Mouse (Mus musculus) liver, embryonic 11.5 days (tissue): Measurements from ENCODE around the gene Gm8011. TPM values are rescaled to one million over a fixed set of nuclear protein-coding genes. Genes with fewer than 3 reads are reported as not detected.
"Not testable (repeated sequence)": the region's sequence is repeated elsewhere in the genome, so short reads cannot be mapped to it uniquely, and the experiment has no call there.

Experiments
- ATAC-seq: fragments of 200-750 bp; cut with Nextera tagmentation; replicated peaks from 2 replicates; pipeline ENCODE4 v1.8.0; 2017; ENCODE audit warnings: moderate number of reproducible peaks, mild to moderate bottlenecking, moderate TSS enrichment, moderate library complexity; ENCODE audit not compliant: low FRiP score
- DNase-seq: peaks from one replicate; pipeline ENCODE4 v3.0.0-alpha.2; 2017; ENCODE audit warnings: low spot score
- H3K27ac ChIP-seq: fragments of 300-500 bp; sonication (generic); 2 replicates; pipeline ENCODE4 v1.5.1; 2014; ENCODE audit warnings: mild to moderate bottlenecking, low read depth, low read length, control low read depth
- H3K27me3 ChIP-seq: fragments of 300-500 bp; sonication (generic); replicated peaks from 2 replicates; pipeline ENCODE4 v1.6.1; 2014; ENCODE audit warnings: low read length, mixed read lengths; ENCODE audit not compliant: control insufficient read depth, insufficient read depth
- H3K36me3 ChIP-seq: fragments of 300-500 bp; sonication (generic); 2 replicates; pipeline ENCODE4 v1.6.1; 2014; ENCODE audit warnings: mild to moderate bottlenecking, low read length, moderate library complexity, mixed read lengths; ENCODE audit not compliant: control insufficient read depth, insufficient read depth
- H3K4me1 ChIP-seq: fragments of 300-500 bp; sonication (generic); replicated peaks from 2 replicates; pipeline ENCODE4 v1.6.1; 2014; ENCODE audit warnings: low read length, mixed read lengths; ENCODE audit not compliant: control insufficient read depth, insufficient read depth
- H3K4me2 ChIP-seq: fragments of 300-500 bp; sonication (generic); 2 replicates; pipeline ENCODE4 v1.6.1; 2014; ENCODE audit warnings: mild to moderate bottlenecking, control low read depth, moderate library complexity
- H3K4me3 ChIP-seq: fragments of 300-500 bp; sonication (generic); 2 replicates; pipeline ENCODE4 v1.5.1; 2014; ENCODE audit warnings: low read depth, low read length, control low read depth
- H3K9ac ChIP-seq: fragments of 300-500 bp; sonication (generic); 2 replicates; pipeline ENCODE4 v1.6.1; 2014; ENCODE audit warnings: low read depth, low read length, control low read depth
- H3K9me3 ChIP-seq: fragments of 300-500 bp; sonication (generic); 2 replicates; pipeline ENCODE4 v1.6.1; 2016; ENCODE audit warnings: low read length, inconsistent platforms, mixed read lengths; ENCODE audit not compliant: control insufficient read depth
- WGBS: fragments of 180-500 bp; shearing (Covaris S2); extraction: QIAGEN DNeasy Blood & Tissue Kit; methylation state at CpG from one replicate; pipeline ENCODE4 v1.1.7; 2014; 5-methylcytosine and 5-hydroxymethylcytosine counted together
- polyA plus RNA-seq: library from polyadenylated mRNA; unstranded; fragments of >200 nt; fragmentation: Nextera tagmentation; extraction: Ambion mirVana; gene quantifications from 2 replicates; pipeline ENCODE4 v1.2.1, GENCODE M21; 2014

The Gm8011 gene
- not detected in 2 replicates for polyA plus RNA-seq

DNA sequence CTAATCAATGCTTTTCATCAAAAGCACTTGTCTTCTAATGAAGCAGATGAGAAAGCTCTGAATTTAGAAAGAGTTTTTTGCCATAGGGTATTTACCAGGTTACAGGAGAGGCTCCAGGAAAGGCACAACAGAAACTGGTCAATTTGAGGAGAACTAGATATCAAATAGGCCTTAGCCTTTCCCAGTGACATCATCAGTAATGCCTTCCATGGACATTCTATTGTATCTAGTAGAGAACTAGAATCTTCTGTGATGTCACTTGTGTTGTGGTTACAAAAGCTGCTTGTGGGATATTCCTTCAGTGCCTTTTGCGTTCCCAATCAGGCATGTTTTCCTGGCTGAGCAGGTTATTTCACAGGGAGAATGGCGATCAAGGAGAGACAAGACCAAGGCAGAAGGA is at the start of gene Gm8011:
Gene Gm8011, plus strand, starts transcription at position 301 of the 400 bp plus-strand sequence.
- ATAC-seq, H3K4me2 ChIP-seq, H3K27me3 ChIP-seq, H3K27ac ChIP-seq, H3K4me3 ChIP-seq, H3K36me3 ChIP-seq, DNase-seq, H3K4me1 ChIP-seq, H3K9ac ChIP-seq, H3K9me3 ChIP-seq: not testable (repeated sequence)
- 57% methylated on average over 2 of the region's 2 CpGs for WGBS

DNA sequence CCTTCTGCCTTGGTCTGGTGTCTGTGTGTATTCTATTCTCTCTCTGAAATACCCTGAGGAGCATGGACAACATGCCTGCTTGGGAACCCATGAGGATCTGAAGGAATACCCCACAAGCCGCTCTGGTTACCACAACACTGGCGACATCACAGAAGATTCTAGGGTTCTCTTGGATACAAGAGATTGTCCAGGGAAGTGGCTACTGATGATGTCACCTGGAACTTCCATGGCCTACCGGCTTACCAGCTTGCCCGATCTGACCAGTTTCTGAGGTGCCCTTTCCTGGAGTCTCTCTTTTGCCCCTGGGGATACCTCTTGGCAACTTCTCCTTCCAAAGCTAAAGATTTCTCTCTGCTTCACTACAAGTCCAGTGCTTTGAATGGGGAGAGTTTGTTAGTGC is 24.1 kb upstream of the Gm8011 start, which contains the start of gene Gm8005:
Gene Gm8005, minus strand, starts transcription at position 101 of the 400 bp plus-strand sequence.
- H3K27me3 ChIP-seq, H3K9ac ChIP-seq, H3K27ac ChIP-seq, H3K36me3 ChIP-seq, H3K9me3 ChIP-seq, H3K4me2 ChIP-seq, ATAC-seq, H3K4me1 ChIP-seq, H3K4me3 ChIP-seq, DNase-seq: not testable (repeated sequence)
- 89% methylated on average over 2 of the region's 4 CpGs for WGBS

DNA sequence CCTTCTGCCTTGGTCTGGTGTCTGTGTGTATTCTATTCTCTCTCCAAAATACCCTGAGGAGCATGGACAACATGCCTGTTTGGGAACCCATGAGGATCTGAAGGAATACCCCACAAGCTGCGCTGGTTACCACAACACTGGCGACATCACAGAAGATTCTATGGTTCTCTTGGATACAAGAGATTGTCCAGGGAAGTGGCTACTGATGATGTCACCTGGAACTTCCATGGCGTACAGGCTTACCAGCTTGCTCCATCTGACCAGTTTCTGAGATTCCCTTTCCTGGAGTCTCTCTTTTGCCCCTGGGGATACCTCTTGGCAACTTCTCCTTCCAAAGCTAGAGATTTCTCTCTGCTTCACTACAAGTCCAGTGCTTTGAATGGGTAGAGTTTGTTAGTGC is 38.6 kb downstream of the Gm8011 start, which contains the start of gene Gm8020:
Gene Gm8020, minus strand, starts transcription at position 101 of the 400 bp plus-strand sequence.
- WGBS = 86% methylated on average over 2 of the region's 3 CpGs
- not testable (repeated sequence) for H3K9me3 ChIP-seq, H3K27me3 ChIP-seq, ATAC-seq, H3K4me2 ChIP-seq, H3K4me1 ChIP-seq, H3K27ac ChIP-seq, H3K9ac ChIP-seq, H3K4me3 ChIP-seq, DNase-seq, H3K36me3 ChIP-seq

Other genes with a start within 250 kb of the Gm8011 start
- gene Gm17026, start 203.8 kb upstream of the Gm8011 start, polyA plus RNA-seq = not detected in 2 replicates
- not detected in 2 replicates for gene Gm9611, start 166.5 kb upstream of the Gm8011 start, polyA plus RNA-seq
- not detected in 2 replicates for gene Gm7995, start 153.7 kb upstream of the Gm8011 start, polyA plus RNA-seq
- not detected in 2 replicates for gene Gm8005, start 24.2 kb upstream of the Gm8011 start, polyA plus RNA-seq
- gene Gm8020, start 38.5 kb downstream of the Gm8011 start, polyA plus RNA-seq = not detected in 2 replicates
- gene Gm8024, start 60.4 kb downstream of the Gm8011 start, polyA plus RNA-seq = not detected in 2 replicates
- not detected in 2 replicates for gene Gm17124, start 136.0 kb downstream of the Gm8011 start, polyA plus RNA-seq
- not detected in 2 replicates for gene Gm3633, start 178.0 kb downstream of the Gm8011 start, polyA plus RNA-seq
- gene Gm10378, start 192.1 kb downstream of the Gm8011 start, polyA plus RNA-seq = not detected in 2 replicates